Mouse (Mus musculus): ENCODE measurements at regions not wholly inside any gene's neighbourhood (a gene's known extent, or its start where the extent isn't known, plus 50 kb on each side); places are given as distances from the start of the nearest gene placed in this dataset.

DNA sequence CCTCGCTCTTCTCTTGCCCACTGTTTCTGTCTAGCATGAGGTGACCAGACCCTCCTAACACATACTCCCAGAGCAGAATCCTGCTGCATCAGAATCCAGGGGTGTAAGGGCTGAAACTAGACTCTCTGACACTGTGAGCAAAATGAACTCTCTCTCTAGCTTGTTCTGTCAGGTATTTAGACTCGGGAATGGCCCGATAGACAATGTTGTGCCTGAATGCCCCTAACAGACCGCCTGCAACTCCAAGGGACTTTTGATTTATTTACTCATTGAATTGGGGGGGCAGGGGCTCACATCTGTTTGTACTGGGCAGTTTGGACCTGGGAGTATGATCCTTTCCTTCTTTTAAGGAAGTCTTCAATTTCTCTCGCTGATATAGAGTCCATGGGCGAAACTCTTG, 469.3 kb upstream of the Trpc7 start:
- no peak for DNase-seq

DNA sequence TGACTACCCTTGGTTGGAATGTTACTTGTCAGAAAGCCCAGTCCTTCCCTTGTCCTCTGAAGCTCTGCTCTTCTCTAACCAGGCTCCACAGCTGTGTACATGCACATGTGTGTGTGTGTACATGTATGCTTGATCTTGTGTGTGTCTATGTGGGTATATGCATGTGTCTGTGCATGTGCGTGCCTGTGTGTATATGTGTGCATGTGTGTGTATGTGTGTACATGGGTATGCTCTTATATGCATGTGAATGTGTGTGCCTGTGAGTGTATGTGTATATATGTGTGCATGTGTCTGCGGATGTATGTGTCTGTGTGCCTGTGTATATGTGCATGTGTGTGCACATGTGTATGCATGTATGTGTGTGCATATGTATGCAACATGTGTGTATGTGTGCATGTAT, 468.6 kb upstream of the Trpc7 start:
- no peak for DNase-seq

DNA sequence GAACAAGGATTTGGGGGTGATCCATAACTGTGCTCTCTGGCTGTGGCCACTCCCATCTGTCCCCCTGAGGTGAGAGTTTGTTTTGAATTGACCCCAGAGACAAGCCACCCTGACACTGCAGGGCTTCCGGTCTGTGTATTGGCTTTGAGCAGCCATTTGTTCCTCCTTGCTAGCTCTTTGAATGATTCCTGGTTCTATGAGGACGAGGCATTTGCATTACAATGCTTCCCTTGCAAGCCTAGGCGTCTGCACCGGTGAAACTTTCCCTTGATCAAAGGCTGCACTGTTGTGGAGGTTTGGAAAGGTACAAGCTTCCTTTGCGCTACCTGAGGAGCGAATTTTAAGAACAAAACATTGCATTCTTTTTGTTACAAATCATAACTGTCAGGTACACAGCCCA, 466.8 kb upstream of the Trpc7 start:
- DNase-seq = no peak

DNA sequence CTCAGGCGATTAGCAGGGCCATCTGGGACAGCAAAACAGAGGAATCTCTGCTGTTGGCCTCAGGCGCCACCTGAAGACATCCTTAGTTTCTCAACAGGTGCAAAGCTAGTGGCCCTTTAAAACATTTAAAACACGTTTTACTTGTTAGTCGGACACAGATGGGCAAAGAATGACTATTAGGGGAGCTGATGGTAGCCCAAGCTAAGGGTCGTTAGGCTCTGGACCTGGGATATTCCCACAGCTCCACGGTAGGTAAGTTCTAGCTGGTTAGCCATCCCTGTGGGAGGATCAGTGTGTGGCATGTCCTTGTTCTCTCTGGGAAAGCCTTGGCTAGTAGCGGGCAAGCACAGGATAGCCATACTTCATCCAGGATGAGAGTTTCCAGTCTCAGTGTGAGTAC, 465.5 kb upstream of the Trpc7 start:
- no peak for DNase-seq

DNA sequence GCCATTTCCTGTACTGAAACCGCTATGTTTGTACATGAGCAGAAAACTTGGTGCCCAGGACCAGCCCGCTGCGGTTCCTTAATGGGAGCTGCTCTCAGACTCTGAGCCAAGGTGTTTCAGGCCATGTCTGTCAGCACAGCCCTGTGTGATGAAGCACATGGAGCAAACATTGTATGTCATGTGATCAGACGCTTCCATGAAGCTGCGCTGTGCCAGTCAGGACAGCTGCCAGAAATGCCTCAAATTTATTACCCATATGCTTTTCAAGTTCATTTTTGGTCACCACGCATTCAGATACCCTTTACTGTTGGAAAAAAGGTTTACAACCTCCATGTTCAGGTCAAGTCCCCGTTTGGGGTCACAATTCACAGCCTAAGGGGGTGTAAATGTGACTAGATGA, 458.8 kb upstream of the Trpc7 start:
- DNase-seq = no peak

DNA sequence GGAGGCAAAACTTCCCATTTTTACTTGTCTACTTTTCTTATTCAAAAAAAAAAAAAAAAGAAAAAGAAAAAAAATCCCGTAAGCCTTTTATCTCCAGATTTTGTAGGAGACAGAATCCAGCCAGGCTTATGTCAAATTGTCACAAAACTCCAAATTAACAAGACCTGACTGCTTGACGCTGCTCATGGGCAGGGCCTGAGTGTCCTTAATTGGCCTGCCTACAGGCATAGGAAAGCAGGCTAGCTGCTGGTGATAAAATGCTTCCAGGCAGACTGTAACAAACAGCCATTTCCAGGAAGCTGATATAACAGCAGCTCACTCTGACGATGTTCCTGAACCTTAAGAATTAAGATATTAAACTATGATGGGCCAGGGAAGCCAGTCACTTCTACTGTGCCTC, 458.2 kb upstream of the Trpc7 start:
- no peak for DNase-seq

DNA sequence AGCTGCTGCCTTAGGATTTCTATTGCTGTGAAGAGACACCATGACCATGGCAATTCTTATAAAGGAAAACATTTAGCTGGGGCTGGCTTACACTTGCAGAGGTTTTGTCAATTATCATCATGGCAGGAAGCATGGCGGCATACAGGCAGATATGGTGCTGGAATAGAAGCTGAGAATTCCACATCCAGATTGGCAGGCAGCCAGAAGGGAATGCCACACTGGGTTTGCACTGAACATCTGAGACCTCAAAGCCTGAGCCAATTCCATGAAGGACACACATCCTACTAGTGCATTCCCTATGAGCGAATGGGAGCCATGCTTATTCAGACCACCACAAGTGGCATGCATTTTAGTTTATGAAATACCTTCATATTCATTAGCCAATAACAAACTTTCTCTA, 455.0 kb upstream of the Trpc7 start:
- no peak for DNase-seq

DNA sequence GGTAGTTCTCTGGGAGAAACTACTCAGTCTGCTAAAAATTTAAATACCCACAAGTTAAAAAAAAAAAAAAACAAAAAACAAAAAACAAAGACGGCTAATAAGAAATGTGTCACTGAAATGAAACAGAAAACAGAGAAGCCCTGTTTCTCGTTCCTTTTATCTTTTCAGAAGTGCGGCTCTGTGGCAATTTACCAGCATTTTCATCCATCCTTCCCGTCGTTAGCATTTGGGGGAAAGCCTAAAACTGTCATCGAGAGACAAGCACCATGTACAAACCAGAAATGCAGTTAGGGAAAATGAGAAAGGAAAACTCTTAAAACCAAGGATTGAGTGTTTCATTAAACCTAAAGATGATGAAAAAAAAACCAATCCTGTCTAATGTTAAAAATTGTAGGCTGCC, 442.9 kb upstream of the Trpc7 start:
- no peak for DNase-seq

DNA sequence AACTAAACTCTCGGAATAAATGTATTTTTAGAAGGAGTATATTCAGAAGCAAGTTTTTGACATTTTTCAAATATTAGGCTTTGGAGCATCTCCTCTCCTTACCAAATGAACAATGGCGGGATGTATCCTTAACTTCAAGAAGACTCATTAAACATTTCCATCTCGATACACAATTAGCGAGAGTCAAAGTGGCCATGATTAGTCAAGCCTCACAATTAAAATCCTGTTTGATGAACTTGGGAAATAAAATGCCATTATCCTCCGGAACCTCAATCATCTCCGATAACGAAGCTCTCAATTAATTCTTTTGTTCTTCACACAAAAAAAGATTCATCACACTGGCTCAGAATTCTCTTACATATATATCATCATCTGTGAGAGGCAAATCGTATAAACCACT, 440.8 kb upstream of the Trpc7 start:
- no peak for DNase-seq

DNA sequence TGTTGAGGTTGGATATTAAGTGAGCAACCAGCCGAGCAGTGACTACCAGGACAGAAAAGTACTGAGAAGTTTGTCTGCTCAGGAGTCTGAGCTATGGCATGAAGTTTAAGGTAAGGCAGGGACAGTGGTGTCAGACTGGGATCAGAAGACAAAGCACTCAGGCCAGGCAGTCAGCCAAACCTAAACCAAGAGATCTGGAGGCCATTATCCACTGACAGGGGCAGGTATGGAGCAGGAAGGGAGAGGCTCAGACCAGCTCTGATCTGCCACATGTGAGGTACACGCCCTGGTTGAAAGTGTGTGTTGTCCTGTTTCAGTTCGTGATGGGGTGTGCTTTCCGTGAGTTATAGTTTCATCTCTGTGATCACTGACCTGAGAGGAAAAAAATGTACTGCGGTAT, 437.2 kb upstream of the Trpc7 start:
- no peak for DNase-seq

DNA sequence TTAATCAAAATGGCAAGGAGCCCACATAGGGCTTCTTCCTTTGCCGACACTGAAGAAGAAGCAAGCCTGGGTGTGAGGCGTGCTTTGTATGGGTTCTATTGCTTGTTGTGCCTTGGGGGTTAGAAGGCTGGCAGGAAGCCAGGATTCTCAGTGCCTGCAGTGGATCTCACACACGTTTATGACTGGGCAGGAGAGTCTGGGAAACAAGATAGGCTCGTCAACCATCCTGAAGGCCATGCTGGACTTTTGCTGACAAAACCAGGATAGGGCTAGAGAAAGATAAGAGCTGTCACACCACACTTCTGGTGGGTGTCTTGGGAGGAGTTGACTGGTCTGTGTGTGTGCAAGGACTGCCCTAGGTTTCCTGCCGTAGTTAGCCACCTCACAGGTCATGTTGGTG, 436.1 kb upstream of the Trpc7 start:
- no peak for DNase-seq

DNA sequence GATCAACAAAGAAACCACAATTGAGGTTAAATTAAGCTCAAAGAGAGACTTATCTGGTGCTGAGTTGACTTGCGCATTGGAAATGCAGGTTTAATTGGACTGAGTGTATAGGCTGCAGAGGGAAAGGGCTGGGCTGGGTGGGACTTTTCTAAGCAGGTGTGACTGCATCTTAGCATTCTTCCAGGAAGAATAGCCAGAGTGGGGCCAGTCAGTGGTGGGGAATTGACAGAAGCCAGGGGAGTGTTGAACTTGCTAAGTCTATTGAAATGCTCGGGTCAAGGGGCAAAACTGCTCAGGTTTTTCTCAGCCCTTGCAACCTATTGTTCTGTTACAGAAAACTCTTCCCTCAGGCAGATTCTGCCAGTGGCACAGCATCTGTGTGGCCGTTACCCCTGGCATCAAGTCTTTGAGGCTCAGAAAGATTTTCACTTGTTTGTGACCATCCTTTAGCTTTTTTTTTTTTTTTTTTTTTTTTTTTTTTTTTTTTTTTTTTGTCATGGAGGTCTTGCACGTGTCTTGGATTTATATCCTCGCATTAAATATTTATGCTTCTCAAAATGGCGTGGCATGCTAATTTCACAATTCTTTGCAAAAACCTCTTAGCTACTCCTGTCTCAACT, 429.6 kb upstream of the Trpc7 start:
- no peak for DNase-seq

DNA sequence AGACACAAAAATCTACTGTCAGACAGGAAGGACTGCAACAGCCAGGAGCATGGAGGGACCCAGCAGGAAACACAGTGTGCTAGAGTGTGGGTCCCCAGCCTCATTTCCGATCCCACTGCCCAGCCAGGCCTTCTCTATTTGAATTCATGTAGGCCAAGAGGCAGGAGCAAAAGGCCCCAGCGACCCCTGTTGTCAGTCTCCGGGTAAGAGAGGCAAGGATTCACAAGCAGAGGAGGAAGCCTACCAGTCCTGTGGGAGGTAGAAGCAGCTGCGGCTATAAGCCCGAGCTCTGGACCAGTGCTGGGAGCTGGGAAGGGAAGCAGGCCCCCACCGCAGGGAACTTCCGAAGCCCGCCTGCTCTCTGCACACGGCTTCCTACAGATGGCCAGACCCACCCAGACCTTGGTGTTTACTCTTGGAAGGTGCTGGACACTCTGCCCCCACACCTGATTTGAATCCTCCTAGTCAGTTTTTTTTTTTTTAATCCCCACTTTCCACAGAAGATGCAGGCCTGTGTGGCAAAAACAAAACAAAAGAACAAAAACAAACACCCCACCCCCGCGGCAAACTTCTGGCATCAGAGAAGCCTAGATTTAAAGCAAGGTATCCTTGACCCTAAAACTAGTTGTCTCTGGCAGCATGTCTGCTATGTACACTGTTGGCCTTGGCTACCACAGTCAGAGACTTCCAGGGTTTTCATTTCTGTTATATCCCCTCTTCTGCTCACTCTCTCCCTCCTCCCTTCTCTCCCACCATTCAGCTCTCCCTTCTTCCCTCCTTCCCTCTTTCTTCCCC, 420.6 kb upstream of the Trpc7 start:
- peak; percentile 44 for DNase-seq

DNA sequence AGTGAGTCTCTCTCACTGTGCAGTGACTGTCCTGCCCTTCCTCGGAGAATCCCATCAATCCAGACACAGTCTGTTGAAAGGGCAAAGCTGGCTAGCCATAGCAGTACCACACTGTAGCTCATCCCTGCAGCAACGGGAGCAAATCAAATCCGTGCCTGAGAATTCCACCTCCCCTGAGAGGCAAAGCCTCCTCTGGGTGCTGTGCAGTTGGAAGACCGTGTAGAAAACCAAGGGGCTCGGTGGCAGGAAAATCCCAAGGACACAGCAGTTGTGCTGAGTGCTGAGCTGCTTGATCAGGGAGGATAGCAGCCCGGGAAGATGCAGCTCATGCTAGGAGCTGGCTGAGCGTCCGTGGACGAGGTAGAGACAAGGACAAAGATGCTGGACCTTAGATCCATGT, 418.7 kb upstream of the Trpc7 start:
- peak; percentile 38 for DNase-seq

DNA sequence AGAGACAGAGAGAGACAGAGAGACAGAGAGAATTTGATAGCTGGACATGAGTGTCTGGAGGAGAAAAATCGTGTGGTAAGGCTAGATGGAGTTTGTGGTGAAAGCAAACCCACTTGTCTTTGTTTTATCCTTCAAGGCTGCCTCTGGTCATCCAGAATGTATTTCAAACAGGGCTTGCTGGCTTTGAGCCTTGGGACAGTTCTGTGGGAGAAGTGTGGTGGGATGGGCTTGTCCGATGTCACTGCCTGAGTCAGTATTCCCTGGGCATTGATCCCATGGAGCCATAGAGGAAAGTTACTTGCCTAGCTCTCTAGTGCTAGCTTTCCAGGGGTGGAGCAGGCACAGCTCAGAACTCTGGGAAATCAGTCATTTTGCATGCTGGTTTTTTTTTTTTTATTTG, 417.9 kb upstream of the Trpc7 start:
- DNase-seq = peak; percentile 15

DNA sequence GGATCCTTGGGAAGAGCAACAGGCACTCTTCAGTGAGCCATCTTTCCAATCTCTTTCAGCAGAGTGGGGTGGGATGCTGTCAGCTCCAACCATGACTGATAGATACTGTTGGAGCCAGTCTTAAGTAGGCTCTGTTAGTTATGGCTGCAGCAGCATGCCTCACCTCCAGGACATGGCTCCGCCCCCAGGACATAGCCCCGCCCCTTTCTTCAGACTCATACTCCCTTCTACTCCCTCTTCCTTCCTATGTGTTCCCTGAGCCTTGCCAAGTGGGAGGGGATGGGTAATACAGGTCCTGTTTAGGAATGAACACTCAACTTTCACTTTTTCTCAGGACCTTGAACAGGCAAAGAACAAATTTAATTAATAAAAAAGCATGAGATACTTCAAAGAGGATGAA, 415.4 kb upstream of the Trpc7 start:
- no peak for DNase-seq

DNA sequence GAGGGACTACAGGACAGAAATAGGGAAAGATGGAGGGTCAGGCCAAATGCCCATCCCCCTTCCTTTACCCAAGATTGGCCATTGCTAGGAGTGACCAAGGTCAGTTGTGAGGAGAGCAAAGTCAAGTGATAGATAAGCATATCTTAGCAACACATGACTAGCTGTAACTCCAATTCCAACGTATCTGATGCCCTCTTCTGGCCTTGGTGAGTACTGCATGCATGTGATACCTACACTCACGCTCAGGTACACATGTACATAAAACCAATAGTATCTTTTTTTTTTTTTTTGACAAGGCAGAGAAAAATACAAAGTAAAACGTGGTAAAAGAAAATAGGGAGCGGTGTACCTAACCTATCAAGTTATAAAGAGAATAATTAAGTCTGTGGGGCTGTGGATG, 413.8 kb upstream of the Trpc7 start:
- DNase-seq = no peak

DNA sequence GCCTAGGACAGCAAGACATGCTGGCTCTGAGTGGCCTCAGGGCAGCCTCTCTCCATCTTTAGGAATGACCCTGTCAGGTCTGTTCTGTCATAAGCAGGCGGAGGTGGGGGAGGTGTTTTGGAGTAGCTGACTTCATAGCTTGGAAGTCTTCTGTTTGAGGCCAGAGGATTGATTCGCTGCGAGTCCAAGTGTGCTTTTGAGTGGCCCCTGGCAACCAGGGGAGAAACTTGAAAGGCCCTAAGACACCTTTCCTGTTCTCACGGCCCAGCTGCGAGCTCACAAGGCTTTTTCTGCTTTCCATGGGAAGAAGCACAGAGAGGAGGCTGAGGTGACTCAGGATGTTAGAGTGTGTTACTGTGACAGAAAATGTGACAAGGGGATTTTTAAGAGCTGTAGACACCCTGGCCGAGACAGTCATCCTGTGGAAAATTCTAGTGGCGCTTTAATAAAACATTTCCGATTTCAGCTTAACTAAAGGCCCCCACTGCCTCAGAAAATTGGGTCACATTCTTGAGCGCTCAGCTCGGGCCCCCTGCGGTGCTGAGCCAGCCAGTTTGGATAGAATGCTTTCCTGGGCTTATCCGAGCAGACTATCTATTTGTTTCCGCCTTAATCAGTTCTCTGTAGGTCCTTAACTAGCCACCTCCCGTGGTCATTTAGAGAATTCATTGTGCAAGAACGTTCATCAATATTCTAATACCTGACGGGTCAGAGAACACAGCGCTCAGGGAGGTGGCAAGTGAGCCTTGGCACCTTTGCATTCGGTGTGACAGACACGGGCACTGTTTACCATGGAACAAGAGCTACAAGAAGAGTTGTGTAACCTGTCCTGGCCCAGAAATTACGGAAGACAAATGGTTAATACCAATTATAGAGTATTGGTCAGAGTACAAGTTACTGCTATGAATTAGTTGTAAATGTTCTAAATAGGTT, 412.4 kb upstream of the Trpc7 start:
- no peak for DNase-seq

DNA sequence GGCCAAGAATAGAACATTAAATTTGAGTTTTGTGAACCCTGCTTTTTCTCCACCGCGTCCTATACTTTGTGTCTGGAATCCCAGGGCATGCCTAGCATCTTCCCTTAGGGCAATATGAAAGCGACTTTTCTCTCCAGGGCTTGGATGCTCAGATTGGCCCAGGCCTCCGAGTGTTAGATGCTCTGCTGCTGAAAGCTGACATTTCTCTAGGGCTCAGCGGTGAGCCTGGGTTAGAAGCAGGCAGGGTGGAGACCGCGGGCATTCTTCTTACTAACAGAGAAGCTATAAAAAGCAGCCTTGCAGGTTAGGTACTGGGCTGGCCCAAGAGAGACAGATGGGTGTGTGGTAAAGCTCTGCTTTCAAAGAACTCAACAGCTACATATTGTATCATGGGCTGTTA, 409.8 kb upstream of the Trpc7 start:
- DNase-seq = no peak

DNA sequence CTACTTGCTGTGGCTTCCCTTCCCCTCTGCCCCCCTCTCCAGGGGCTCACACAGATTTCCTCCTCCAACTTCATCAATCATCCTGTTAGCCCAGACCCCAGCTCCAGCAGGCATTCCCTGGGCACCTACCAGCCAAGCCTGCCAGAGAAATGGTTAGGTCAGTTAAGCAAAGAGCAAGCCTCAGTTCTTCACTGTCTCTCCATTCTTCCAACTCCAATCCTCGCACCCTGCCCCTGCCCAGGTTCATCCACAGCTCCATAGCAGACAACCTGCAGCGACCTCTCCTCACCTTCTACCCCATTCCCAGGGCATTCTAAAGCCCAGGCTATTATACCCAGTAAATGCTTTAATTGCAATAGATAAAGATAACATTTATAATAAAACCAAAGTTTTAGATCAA, 408.0 kb upstream of the Trpc7 start:
- DNase-seq = no peak

DNA sequence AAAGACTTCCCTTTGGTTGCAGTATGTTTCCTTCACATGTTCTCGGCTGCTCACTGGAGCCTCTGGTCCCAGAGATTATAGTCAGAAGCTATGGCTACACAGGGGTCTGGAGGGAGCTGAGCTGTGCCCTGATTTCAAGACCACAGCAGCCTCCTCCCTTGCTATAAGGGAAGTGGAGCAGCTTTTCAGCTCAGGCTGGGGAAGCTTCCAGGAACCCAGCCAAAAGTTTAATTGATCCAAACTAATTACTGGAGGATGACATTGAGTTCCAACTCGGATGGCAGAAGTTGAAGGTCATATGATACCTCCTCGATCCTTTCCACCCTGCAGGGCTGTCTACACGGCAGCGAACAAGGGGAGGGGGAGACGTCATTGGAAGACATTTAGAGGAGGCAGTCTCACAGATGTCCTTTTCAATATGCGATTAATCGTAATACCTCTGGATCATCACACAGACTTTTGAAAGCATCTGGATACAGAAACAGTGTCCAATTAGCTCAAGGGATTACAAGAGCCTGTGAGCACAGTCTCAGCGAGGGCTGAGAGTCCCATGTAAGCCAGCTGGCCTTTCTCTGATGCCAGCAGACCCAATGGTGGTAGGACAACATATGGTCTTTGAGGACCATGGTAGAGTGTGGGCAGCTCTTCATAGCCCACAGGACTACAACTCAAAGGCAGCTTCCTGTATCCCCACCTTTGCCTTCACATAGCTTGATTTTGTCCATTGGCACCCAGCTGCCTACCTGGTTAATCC, 396.1 kb upstream of the Trpc7 start:
- no peak for DNase-seq

DNA sequence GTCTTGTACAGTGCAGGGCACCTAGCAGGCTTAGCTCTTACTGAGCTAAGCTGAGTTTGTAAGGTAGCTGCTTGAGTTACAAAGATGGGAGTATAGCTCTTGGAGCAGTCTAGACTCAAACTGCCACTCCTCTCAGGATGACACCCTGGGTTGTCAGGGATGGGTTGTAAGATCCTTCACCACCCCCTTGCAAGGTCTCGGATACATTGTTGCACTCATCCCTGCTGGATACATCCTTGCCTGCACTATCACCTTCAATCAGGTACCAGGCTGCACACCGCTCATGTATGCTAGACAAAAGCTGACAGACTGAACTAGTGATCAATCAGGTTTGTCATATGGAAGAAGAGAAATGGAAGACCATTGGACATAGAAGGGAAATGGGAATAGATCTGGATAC, 390.4 kb upstream of the Trpc7 start:
- DNase-seq = no peak

DNA sequence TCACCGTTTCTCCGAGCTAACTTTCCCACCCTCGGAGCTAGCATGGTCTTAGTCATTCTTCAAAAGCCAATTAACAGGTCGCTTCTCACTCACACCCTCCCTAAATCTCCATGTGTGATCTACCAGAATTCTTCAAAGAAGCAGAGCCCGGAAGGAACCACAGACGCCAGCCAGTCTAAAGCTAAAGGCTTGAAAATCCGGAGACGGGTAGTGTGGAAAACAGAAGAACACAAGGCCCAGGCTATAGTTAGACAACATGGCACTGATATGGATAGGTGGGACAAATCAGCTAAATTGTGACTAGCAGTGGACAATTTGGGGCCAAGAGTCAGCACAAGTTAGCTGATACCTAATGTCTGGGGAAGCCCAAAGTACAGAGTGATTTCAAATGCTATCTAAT, 387.0 kb upstream of the Trpc7 start:
- DNase-seq = no peak
